Mouse (Mus musculus) intestine, postnatal 0 days (tissue): Measurements from ENCODE around the gene Cpd. TPM values are rescaled to one million over a fixed set of nuclear protein-coding genes. Genes with fewer than 3 reads are reported as not detected.

Source experiments
- ATAC-seq: fragments of 200-750 bp; cut with Nextera tagmentation; 2 replicates; pipeline ENCODE4 v1.8.0; 2017; ENCODE audit warnings: mild to moderate bottlenecking, moderate TSS enrichment, moderate library complexity
- H3K27ac ChIP-seq: fragments of 300-500 bp; sonication (generic); 2 replicates; pipeline ENCODE4 v1.5.1; 2014; ENCODE audit warnings: mild to moderate bottlenecking, low read depth, low read length, moderate library complexity
- H3K27me3 ChIP-seq: fragments of 300-500 bp; sonication (generic); replicated peaks from 2 replicates; pipeline ENCODE4 v1.6.1; 2014; ENCODE audit warnings: low read length, mixed read lengths; ENCODE audit not compliant: control insufficient read depth, insufficient read depth
- H3K36me3 ChIP-seq: fragments of 300-500 bp; sonication (generic); 2 replicates; pipeline ENCODE4 v1.6.1; 2014; ENCODE audit warnings: mild to moderate bottlenecking, moderate library complexity; ENCODE audit not compliant: control insufficient read depth, insufficient read depth
- H3K4me1 ChIP-seq: fragments of 300-500 bp; sonication (generic); replicated peaks from 2 replicates; pipeline ENCODE4 v1.6.1; 2014; ENCODE audit warnings: antibody characterized with exemption, low read length, mixed read lengths; ENCODE audit not compliant: control insufficient read depth, insufficient read depth
- H3K4me2 ChIP-seq: fragments of 300-500 bp; sonication (generic); replicated peaks from 2 replicates; pipeline ENCODE4 v1.6.1; 2014; ENCODE audit warnings: low read depth, mild to moderate bottlenecking, moderate library complexity
- H3K4me3 ChIP-seq: fragments of 300-500 bp; sonication (generic); 2 replicates; pipeline ENCODE4 v1.5.1; 2014; ENCODE audit warnings: low read depth, low read length
- H3K9ac ChIP-seq: fragments of 300-500 bp; sonication (generic); 2 replicates; pipeline ENCODE4 v1.6.1; 2014; ENCODE audit warnings: mild to moderate bottlenecking, low read depth, low read length
- H3K9me3 ChIP-seq: fragments of 300-500 bp; sonication (generic); 2 replicates; pipeline ENCODE4 v1.6.1; 2016; ENCODE audit warnings: mixed run types; ENCODE audit not compliant: control insufficient read depth
- CTCF ChIP-seq: sonication (generic); IDR thresholded peaks from 2 replicates; pipeline ENCODE4 v1.5.1; 2016; ENCODE audit warnings: low read depth, mild to moderate bottlenecking, control low read depth, antibody characterized with exemption, moderate library complexity
- WGBS: fragments of 180-500 bp; shearing (Covaris S2); extraction: QIAGEN DNeasy Blood & Tissue Kit; methylation state at CpG from one replicate; pipeline ENCODE4 v1.1.7; 2014; 5-methylcytosine and 5-hydroxymethylcytosine counted together
- polyA plus RNA-seq: library from polyadenylated mRNA; unstranded; fragments of >200 nt; fragmentation: Nextera tagmentation; extraction: Ambion mirVana; gene quantifications from 2 replicates; pipeline ENCODE4 v1.2.1, GENCODE M21; 2015

Gene Cpd
- polyA plus RNA-seq, 1 experiment from 2014 or later: 10.1 TPM

- no peaks in the 10 kb centered on the region for H3K36me3 ChIP-seq
- no peak for TF ChIP-seq CTCF
- H3K4me3 ChIP-seq: peak overlapping the region; percentile 76
- no peak for ATAC-seq
- H3K4me1 ChIP-seq: 0 out of 2 replicates have a peak, but pooled peaks cover 3% of the 10 kb centered on the region
- no peak overlapping the region for H3K27ac ChIP-seq
- H3K4me2 ChIP-seq: peak overlapping the region; percentile 95
- 23% methylated on average over 15 of the region's 15 CpGs for WGBS
- no peaks in the 10 kb centered on the region for H3K9me3 ChIP-seq
- H3K27me3 ChIP-seq: no peaks in the 10 kb centered on the region
- peak overlapping the region; percentile 87 for H3K9ac ChIP-seq
These were observed 1.4 kb downstream of the Cpd start for GRCm38 (mm10) chr11:76845275-76845980.

GRCm38 (mm10) chr11:76838573-76838972 is 8.2 kb downstream of the Cpd start:
- Histone ChIP-seq H3K36me3 (peaks cover 9% of the 10 kb centered on the region; the same call in 1 of the 2 replicates), H3K4me2 (no peak overlapping the region), H3K27ac (no peak overlapping the region), H3K4me1 (0 out of 2 replicates have a peak, but pooled peaks cover 1% of the 10 kb centered on the region), H3K9me3 (no peaks in the 10 kb centered on the region), H3K4me3 (no peak overlapping the region), H3K27me3 (no peaks in the 10 kb centered on the region), H3K9ac (no peak overlapping the region)
- no peak for TF ChIP-seq CTCF
- WGBS: 82% methylated on average over 4 of the region's 4 CpGs
- no peak for ATAC-seq

GRCm38 (mm10) chr11:76836317-76836716 is 10.5 kb downstream of the Cpd start:
- TF ChIP-seq CTCF: no peak
- H3K9ac ChIP-seq: no peak overlapping the region
- H3K4me3 ChIP-seq: no peak overlapping the region
- no peaks in the 10 kb centered on the region for H3K27me3 ChIP-seq
- H3K27ac ChIP-seq: no peak overlapping the region
- H3K4me1 ChIP-seq: no peaks in the 10 kb centered on the region
- no peak overlapping the region for H3K4me2 ChIP-seq
- 76% methylated on average over 6 of the region's 6 CpGs for WGBS
- ATAC-seq: no peak
- H3K9me3 ChIP-seq: no peaks in the 10 kb centered on the region
- peaks cover 9% of the 10 kb centered on the region; the same call in 1 of the 2 replicates for H3K36me3 ChIP-seq

DNA sequence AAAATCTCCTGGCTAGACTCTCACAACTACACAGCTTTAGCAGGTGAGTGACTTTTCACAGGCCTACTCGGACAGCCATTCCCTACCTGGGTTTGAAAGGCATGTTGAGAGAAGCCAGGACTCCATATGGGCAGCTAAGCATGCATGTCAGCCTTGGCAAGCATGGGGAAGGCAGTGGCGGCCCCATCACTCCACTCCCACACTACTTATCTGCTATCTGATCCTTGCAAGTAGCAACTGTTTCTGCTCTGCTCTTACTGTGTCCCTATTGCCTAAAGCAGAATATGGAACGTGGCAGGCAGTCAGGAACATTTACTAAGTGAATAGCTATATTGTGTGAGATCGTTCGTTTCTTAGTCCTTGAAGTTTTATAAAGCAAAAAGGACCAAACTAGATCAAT is 10.9 kb downstream of the Cpd start:
- Histone ChIP-seq H3K27me3 (no peaks in the 10 kb centered on the region), H3K9me3 (no peaks in the 10 kb centered on the region), H3K4me2 (no peak overlapping the region), H3K36me3 (peaks cover 9% of the 10 kb centered on the region; the same call in 1 of the 2 replicates), H3K9ac (no peak overlapping the region), H3K4me3 (no peak overlapping the region), H3K27ac (no peak overlapping the region), H3K4me1 (no peaks in the 10 kb centered on the region)
- ATAC-seq: no peak
- no peak for TF ChIP-seq CTCF
- 82% methylated on average over 5 of the region's 5 CpGs for WGBS

DNA sequence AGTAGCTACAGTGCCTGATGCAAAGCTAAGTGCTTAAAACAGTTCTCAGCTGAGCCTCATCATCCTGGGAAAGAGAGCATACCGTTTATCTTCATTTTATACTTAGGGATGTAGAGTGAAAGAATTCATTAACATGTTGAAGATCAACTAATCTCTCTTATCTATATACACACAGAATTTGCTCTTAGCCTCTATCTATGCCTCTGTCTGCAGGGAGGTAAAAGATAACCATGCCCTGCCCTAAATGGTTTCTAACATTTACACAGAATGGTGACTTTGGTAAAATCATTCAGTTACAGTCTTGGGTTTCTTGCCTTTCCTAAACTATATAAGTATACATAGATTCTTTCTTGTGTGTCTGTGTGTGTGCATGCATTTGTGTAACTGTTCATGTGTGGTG is 12.2 kb downstream of the Cpd start:
- no peaks in the 10 kb centered on the region for H3K4me1 ChIP-seq
- ATAC-seq: no peak
- TF ChIP-seq CTCF: no peak
- WGBS: 68% methylated on average over 1 of the region's 1 CpGs
- no peak overlapping the region for H3K4me3 ChIP-seq
- no peaks in the 10 kb centered on the region for H3K27me3 ChIP-seq
- peaks cover 6% of the 10 kb centered on the region; the same call in 1 of the 2 replicates for H3K36me3 ChIP-seq
- H3K9me3 ChIP-seq: no peaks in the 10 kb centered on the region
- H3K4me2 ChIP-seq: no peak overlapping the region
- no peak overlapping the region for H3K9ac ChIP-seq
- no peak overlapping the region for H3K27ac ChIP-seq

DNA sequence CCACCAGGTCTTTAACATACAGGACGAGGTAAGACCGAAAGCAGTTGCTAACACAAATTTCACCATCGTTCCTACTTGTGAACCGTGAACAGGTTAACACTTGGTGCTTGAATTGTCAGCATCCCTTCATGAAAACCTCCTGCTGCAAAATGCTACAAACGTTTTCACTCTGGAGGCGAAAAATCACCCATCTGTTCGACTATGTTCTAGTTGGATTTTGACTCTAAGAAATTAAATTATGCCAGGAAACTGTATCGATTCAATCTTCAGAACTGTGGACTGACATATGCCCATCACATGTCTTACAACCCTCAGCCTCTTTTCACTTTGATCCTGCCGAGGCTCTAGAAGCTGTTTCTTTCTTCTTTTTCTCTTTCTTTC is 21.9 kb downstream of the Cpd start:
- 82% methylated on average over 9 of the region's 9 CpGs for WGBS

More for the DNA sequence above, 21.9 kb downstream of the Cpd start:
- no peak for TF ChIP-seq CTCF
- Histone ChIP-seq H3K4me1 (0 out of 2 replicates have a peak, but pooled peaks cover 2% of the 10 kb centered on the region), H3K4me2 (no peak overlapping the region), H3K27ac (no peak overlapping the region), H3K9ac (no peak overlapping the region), H3K27me3 (no peaks in the 10 kb centered on the region), H3K9me3 (no peaks in the 10 kb centered on the region), H3K36me3 (no peaks in the 10 kb centered on the region), H3K4me3 (no peak overlapping the region)
- no peak for ATAC-seq
